Mouse (Mus musculus) stomach, postnatal 0 days (tissue): ENCODE results near the gene Cntnap5a. TPM values are rescaled to one million over a fixed set of nuclear protein-coding genes. Genes with fewer than 3 reads are reported as not detected.

Experiments used
- ATAC-seq: fragments of 200-750 bp; cut with Nextera tagmentation; 2 replicates; pipeline ENCODE4 v1.8.0; 2017; ENCODE audit not compliant: low FRiP score, low TSS enrichment
- DNase-seq: peaks from one replicate; pipeline ENCODE4 v3.0.0-alpha.2; 2016; ENCODE audit warnings: low spot score
- H3K27ac ChIP-seq: fragments of 300-500 bp; sonication (generic); replicated peaks from 2 replicates; pipeline ENCODE4 v1.5.1; 2014; ENCODE audit warnings: mild to moderate bottlenecking, control low read depth
- H3K27me3 ChIP-seq: fragments of 300-500 bp; sonication (generic); 2 replicates; pipeline ENCODE4 v1.6.1; 2014; ENCODE audit warnings: low read length; ENCODE audit not compliant: control insufficient read depth, insufficient read depth
- H3K36me3 ChIP-seq: fragments of 300-500 bp; sonication (generic); 2 replicates; pipeline ENCODE4 v1.6.1; 2014; ENCODE audit warnings: low read length, mixed read lengths; ENCODE audit not compliant: control insufficient read depth, insufficient read depth
- H3K4me1 ChIP-seq: fragments of 300-500 bp; sonication (generic); replicated peaks from 2 replicates; pipeline ENCODE4 v1.6.1; 2014; ENCODE audit warnings: antibody characterized with exemption; ENCODE audit not compliant: control insufficient read depth, insufficient read depth
- H3K4me2 ChIP-seq: fragments of 300-500 bp; sonication (generic); replicated peaks from 2 replicates; pipeline ENCODE4 v1.6.1; 2014; ENCODE audit warnings: low read depth, mild to moderate bottlenecking, control low read depth, moderate library complexity
- H3K4me3 ChIP-seq: fragments of 300-500 bp; sonication (generic); 2 replicates; pipeline ENCODE4 v1.5.1; 2014; ENCODE audit warnings: low read depth, low read length, control low read depth
- H3K9ac ChIP-seq: fragments of 300-500 bp; sonication (generic); 2 replicates; pipeline ENCODE4 v1.6.1; 2014; ENCODE audit warnings: mild to moderate bottlenecking, low read length, control low read depth, mixed read lengths
- H3K9me3 ChIP-seq: fragments of 300-500 bp; sonication (generic); 2 replicates; pipeline ENCODE4 v1.6.1; 2016; ENCODE audit warnings: low read length; ENCODE audit not compliant: control insufficient read depth
- CTCF ChIP-seq: IDR thresholded peaks from 2 replicates; pipeline ENCODE4 v1.5.1; 2016; ENCODE audit warnings: antibody characterized with exemption, low read depth, mild to moderate bottlenecking, moderate library complexity
- EP300 ChIP-seq: optimal IDR thresholded peaks from 2 replicates; pipeline ENCODE3; 2016; ENCODE audit warnings: antibody characterized with exemption
- WGBS: fragments of 180-500 bp; shearing (Covaris S2); extraction: QIAGEN DNeasy Blood & Tissue Kit; methylation state at CpG from one replicate; pipeline ENCODE4 v1.1.7; 2014; 5-methylcytosine and 5-hydroxymethylcytosine counted together
- microRNA-seq: library from miRNA; unstranded; fragments of <30 nt; microRNA quantifications from one replicate; pipeline ENCODE4, GENCODE M21; 2016
- polyA plus RNA-seq: library from polyadenylated mRNA; unstranded; fragments of >200 nt; fragmentation: Nextera tagmentation; extraction: Ambion mirVana; gene quantifications from 2 replicates; pipeline ENCODE4 v1.2.1, GENCODE M21; 2015

Cntnap5a gene
- polyA plus RNA-seq, 1 experiment from 2014 or later: 0.10 TPM

DNA sequence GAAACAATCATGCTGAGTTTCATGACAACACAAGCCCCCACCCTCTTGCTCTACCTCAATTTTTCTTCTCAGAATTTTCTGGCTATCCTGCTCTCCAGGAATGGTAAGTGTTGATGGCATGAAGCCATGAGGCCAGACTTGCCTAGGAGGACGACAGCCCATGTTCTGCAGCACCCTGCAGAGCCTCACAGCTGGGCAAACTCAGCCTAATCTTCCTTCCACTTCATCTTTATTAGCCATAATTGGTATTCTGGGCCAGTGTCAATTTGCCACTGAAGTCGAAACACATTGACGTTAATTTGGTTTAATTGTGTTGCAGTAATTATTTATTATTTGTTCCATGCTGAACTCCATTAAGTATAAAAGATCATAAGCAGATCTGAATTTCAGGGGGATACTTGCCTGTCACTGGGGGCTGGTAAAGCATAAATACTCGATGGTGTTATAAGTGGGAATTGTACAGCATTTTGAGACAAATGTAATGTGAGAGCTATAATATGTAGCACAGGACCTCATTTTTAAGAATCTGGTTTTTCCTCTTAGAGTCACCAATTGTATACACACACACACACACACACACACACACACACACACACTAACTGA, 770.7 kb downstream of the Cntnap5a start:
- Histone ChIP-seq H3K27ac (no peak overlapping the region), H3K36me3 (no peaks in the 10 kb centered on the region), H3K4me2 (no peak overlapping the region), H3K27me3 (no peaks in the 10 kb centered on the region), H3K9me3 (no peaks in the 10 kb centered on the region), H3K4me1 (no peaks in the 10 kb centered on the region), H3K4me3 (no peak overlapping the region), H3K9ac (no peak overlapping the region)
- 60% methylated on average over 4 of the region's 4 CpGs for WGBS
- no peak for DNase-seq
- ATAC-seq: no peak
- no peak for TF ChIP-seq CTCF
- no peak for TF ChIP-seq EP300

DNA sequence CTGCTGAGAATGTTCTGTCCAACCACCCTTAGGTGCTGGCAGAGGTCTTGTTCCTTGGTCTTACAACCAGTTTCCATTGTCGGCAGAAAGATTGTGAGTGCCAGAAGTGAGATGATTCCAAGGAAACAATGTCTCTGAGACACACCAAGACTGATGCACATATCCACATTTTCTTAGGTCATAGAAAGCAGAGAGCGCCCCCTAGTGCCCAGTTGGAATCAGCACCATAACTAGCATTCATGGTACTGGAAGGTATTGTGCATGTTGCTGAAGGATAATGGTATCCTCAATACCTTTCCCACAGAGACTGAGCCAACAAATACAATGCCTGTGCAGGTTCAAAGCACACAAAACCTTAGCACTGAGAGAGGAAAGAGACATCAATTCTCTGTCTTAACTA, 793.1 kb downstream of the Cntnap5a start:
- no peaks in the 10 kb centered on the region for H3K9me3 ChIP-seq
- no peak overlapping the region for H3K9ac ChIP-seq
- no peak overlapping the region for H3K4me3 ChIP-seq
- H3K4me2 ChIP-seq: no peak overlapping the region
- TF ChIP-seq CTCF: peak; percentile 75
- no peak for TF ChIP-seq EP300
- 30% methylated on average over 2 of the region's 2 CpGs for WGBS
- ATAC-seq: no peak
- no peaks in the 10 kb centered on the region for H3K27me3 ChIP-seq
- no peaks in the 10 kb centered on the region for H3K4me1 ChIP-seq
- DNase-seq: peak; percentile 36
- H3K36me3 ChIP-seq: no peaks in the 10 kb centered on the region
- no peak overlapping the region for H3K27ac ChIP-seq

DNA sequence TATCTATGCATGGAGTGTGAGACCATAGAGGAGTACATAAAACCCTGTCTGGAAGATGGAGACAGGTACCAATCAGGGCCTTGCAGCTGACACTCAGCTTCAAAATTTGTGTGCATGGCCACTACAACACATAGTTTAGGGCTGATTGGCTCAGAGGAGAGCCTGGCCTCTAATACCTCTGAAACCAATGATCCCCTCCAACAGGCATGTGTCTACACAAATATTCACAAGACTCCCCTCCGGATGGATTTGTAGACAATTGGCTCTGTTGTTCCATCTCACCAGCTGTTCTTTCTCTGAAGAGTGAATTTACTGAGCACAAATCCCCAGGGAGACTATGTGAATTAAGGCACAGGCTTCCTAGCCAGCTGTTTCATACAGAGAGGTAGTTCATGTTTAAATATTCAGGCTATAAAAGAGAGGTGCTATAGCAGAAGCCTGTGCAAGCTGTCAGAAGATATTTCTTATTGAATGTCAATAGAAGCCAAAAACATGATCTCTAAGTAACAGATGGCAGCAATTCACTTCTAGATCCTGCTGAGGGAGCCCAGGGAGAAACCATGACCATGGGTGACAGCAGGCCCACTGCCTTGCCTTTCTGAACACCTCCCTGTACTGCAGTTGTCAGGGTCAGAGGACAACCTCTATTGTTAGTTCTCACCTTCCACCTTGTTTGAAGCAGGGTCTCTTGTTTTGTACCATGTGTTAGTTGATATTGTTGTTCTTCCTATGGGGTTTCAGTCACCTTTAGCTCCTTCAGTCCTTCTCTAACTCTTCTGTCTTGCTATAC, 804.4 kb downstream of the Cntnap5a start:
- H3K27me3 ChIP-seq: no peaks in the 10 kb centered on the region
- DNase-seq (no peak), ATAC-seq (no peak)
- no peak overlapping the region for H3K4me2 ChIP-seq
- H3K27ac ChIP-seq: no peak overlapping the region
- no peak overlapping the region for H3K9ac ChIP-seq
- H3K4me1 ChIP-seq: no peaks in the 10 kb centered on the region
- no peaks in the 10 kb centered on the region for H3K9me3 ChIP-seq
- 32% methylated on average over 1 of the region's 1 CpGs for WGBS
- no peak overlapping the region for H3K4me3 ChIP-seq
- TF ChIP-seq EP300 (no peak), CTCF (no peak)
- H3K36me3 ChIP-seq: no peaks in the 10 kb centered on the region

- no peaks in the 10 kb centered on the region for H3K36me3 ChIP-seq
- no peak for DNase-seq
- H3K9me3 ChIP-seq: no peaks in the 10 kb centered on the region
- no peaks in the 10 kb centered on the region for H3K4me1 ChIP-seq
- no peaks in the 10 kb centered on the region for H3K27me3 ChIP-seq
- no peak overlapping the region for H3K4me2 ChIP-seq
- no peak overlapping the region for H3K4me3 ChIP-seq
- H3K9ac ChIP-seq: no peak overlapping the region
- no peak for ATAC-seq
- no peak overlapping the region for H3K27ac ChIP-seq
- 54% methylated on average over 4 of the region's 4 CpGs for WGBS
- TF ChIP-seq CTCF: no peak
- no peak for TF ChIP-seq EP300
These were observed 893.6 kb downstream of the Cntnap5a start for GRCm38 (mm10) chr1:116577969-116578666.

DNA sequence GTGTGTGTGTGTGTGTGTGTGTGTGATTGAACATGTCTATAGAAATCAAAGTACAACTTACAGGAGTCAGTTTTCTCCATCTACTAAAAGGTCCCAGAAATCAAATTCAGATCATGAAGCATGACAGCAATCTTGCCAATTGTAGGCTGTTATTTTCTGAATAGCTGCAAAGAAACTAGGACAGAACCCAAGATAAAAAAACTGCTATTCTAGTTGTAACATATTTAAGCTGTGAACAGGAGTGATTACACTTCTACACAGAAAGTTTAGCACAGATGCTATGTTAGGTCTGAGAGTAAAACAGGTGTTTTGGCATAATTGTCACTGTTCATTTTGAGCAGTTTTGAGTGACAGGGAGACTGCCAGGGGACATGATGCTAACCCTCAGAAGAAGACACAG, 931.7 kb downstream of the Cntnap5a start:
- Histone ChIP-seq H3K27ac (no peak overlapping the region), H3K36me3 (no peaks in the 10 kb centered on the region), H3K4me1 (no peaks in the 10 kb centered on the region), H3K4me3 (no peak overlapping the region), H3K9ac (no peak overlapping the region), H3K4me2 (no peak overlapping the region), H3K9me3 (no peaks in the 10 kb centered on the region), H3K27me3 (no peaks in the 10 kb centered on the region)
- no peak for DNase-seq
- no peak for ATAC-seq
- TF ChIP-seq CTCF (no peak), EP300 (no peak)

Small RNAs within 50 kb of the gene (microRNA-seq; reads per million reads assigned to microRNA genes)
- not detected for gene Gm23393
